Mouse (Mus musculus): ENCODE measurements at regions not wholly inside any gene's neighbourhood (a gene's known extent, or its start where the extent isn't known, plus 50 kb on each side); places are given as distances from the start of the nearest gene placed in this dataset.

GRCm38 (mm10) chr10:108072211-108072610 is 89.8 kb upstream of the Ppp1r12a start:
- in situ Hi-C loops (cut with MboI; ENCODE audit: low pct_unique_long_range_greater_than_20kb): no loop called here
- ATAC-seq (no peak), DNase-seq (ENCODE audit: low read depth, low spot score) (no peak)
- H3K27me3 ChIP-seq: no peaks in the 10 kb centered on the region
- TF ChIP-seq CTCF (IDR thresholded peaks at IDR 0.05): no peak
- ChIA-PET POLR2A (no interaction called here), CTCF (interaction anchor here (1.1 kb wide), 1 partner anchor 9 kb away, joined by 3 read pairs; no protein-coding TSS in a partner anchor)

- DNase-seq (ENCODE audit: low read depth, low spot score) (no peak), ATAC-seq (no peak)
- CTCF ChIA-PET: no interaction called here
- H3K27me3 ChIP-seq: no peaks in the 10 kb centered on the region
- POLR2A ChIA-PET: no interaction called here
- TF ChIP-seq CTCF (IDR thresholded peaks at IDR 0.05): no peak
- in situ Hi-C loops (cut with MboI; ENCODE audit: low pct_unique_long_range_greater_than_20kb): no loop called here
Observed at GRCm38 (mm10) chr10:108071424-108071823, 90.6 kb upstream of the Ppp1r12a start.

GRCm38 (mm10) chr10:108067723-108068122 is 94.3 kb upstream of the Ppp1r12a start:
- no peaks in the 10 kb centered on the region for H3K27me3 ChIP-seq
- TF ChIP-seq CTCF (IDR thresholded peaks at IDR 0.05): no peak
- in situ Hi-C loops (cut with MboI; ENCODE audit: low pct_unique_long_range_greater_than_20kb): no loop called here
- ATAC-seq: no peak
- ChIA-PET CTCF (interaction anchor here (1.1 to 1.4 kb wide), 2 partner anchors 10 to 135 kb away, joined by 3 to 5 read pairs; no protein-coding TSS in a partner anchor), POLR2A (no interaction called here)
- peak; percentile 62 for DNase-seq (ENCODE audit: low read depth, low spot score)

- ChIA-PET POLR2A (no interaction called here), CTCF (no interaction called here)
- no peaks in the 10 kb centered on the region for H3K27me3 ChIP-seq
- peak; percentile 95 for ATAC-seq
- DNase-seq (ENCODE audit: low read depth, low spot score): peak; percentile 73
- in situ Hi-C loops (cut with MboI; ENCODE audit: low pct_unique_long_range_greater_than_20kb): no loop called here
- no peak for TF ChIP-seq CTCF (IDR thresholded peaks at IDR 0.05)
Observed at GRCm38 (mm10) chr10:108066241-108066640, 95.8 kb upstream of the Ppp1r12a start.

- no peak for TF ChIP-seq CTCF (IDR thresholded peaks at IDR 0.05)
- no peaks in the 10 kb centered on the region for H3K27me3 ChIP-seq
- CTCF ChIA-PET: no interaction called here
- in situ Hi-C loops (cut with MboI; ENCODE audit: low pct_unique_long_range_greater_than_20kb): no loop called here
- DNase-seq (ENCODE audit: low read depth, low spot score) (no peak), ATAC-seq (no peak)
- POLR2A ChIA-PET: interaction anchor here (0.7 kb wide), 1 partner anchor 407 kb away, joined by 4 read pairs; no protein-coding TSS in a partner anchor
Observed at GRCm38 (mm10) chr10:108061813-108062435, 100.1 kb upstream of the Ppp1r12a start.

- POLR2A ChIA-PET: no interaction called here
- H3K27me3 ChIP-seq: no peaks in the 10 kb centered on the region
- DNase-seq (ENCODE audit: low read depth, low spot score) (no peak), ATAC-seq (no peak)
- no peak for TF ChIP-seq CTCF (IDR thresholded peaks at IDR 0.05)
- in situ Hi-C loops (cut with MboI; ENCODE audit: low pct_unique_long_range_greater_than_20kb): no loop called here
- CTCF ChIA-PET: no interaction called here
Observed at GRCm38 (mm10) chr10:108060554-108060953, 101.4 kb upstream of the Ppp1r12a start.

GRCm38 (mm10) chr10:108051637-108052036 is 110.4 kb upstream of the Ppp1r12a start:
- no peak for TF ChIP-seq CTCF (IDR thresholded peaks at IDR 0.05)
- no peak for DNase-seq (ENCODE audit: low read depth, low spot score)
- ChIA-PET POLR2A (no interaction called here), CTCF (no interaction called here)
- no peaks in the 10 kb centered on the region for H3K27me3 ChIP-seq
- in situ Hi-C loops (cut with MboI; ENCODE audit: low pct_unique_long_range_greater_than_20kb): no loop called here
- no peak for ATAC-seq

- ATAC-seq (no peak), DNase-seq (ENCODE audit: low read depth, low spot score) (no peak)
- no peaks in the 10 kb centered on the region for H3K27me3 ChIP-seq
- ChIA-PET POLR2A (no interaction called here), CTCF (no interaction called here)
- in situ Hi-C loops (cut with MboI; ENCODE audit: low pct_unique_long_range_greater_than_20kb): no loop called here
- no peak for TF ChIP-seq CTCF (IDR thresholded peaks at IDR 0.05)
Observed at GRCm38 (mm10) chr10:108048426-108048825, 113.6 kb upstream of the Ppp1r12a start.

GRCm38 (mm10) chr10:108043519-108043918 is 118.5 kb upstream of the Ppp1r12a start:
- in situ Hi-C loops (cut with MboI; ENCODE audit: low pct_unique_long_range_greater_than_20kb): no loop called here
- ChIA-PET CTCF (no interaction called here), POLR2A (interaction anchor here (0.7 kb wide), 1 partner anchor 393 kb away, joined by 4 read pairs; no protein-coding TSS in a partner anchor)
- ATAC-seq: no peak
- TF ChIP-seq CTCF (IDR thresholded peaks at IDR 0.05): no peak
- DNase-seq (ENCODE audit: low read depth, low spot score): no peak
- no peaks in the 10 kb centered on the region for H3K27me3 ChIP-seq

- in situ Hi-C loops (cut with MboI; ENCODE audit: low pct_unique_long_range_greater_than_20kb): no loop called here
- ChIA-PET CTCF (no interaction called here), POLR2A (no interaction called here)
- ATAC-seq (no peak), DNase-seq (ENCODE audit: low read depth, low spot score) (no peak)
- no peak for TF ChIP-seq CTCF (IDR thresholded peaks at IDR 0.05)
- H3K27me3 ChIP-seq: no peaks in the 10 kb centered on the region
Observed at GRCm38 (mm10) chr10:108040027-108040426, 122.0 kb upstream of the Ppp1r12a start.

GRCm38 (mm10) chr10:108036486-108037109 is 124.7 kb upstream of the Otogl start:
- TF ChIP-seq CTCF (IDR thresholded peaks at IDR 0.05): no peak
- in situ Hi-C loops (cut with MboI; ENCODE audit: low pct_unique_long_range_greater_than_20kb): no loop called here
- no peaks in the 10 kb centered on the region for H3K27me3 ChIP-seq
- ChIA-PET POLR2A (interaction anchor here (0.6 kb wide), 1 partner anchor 141 kb away, joined by 3 read pairs; no protein-coding TSS in a partner anchor), CTCF (interaction anchor here (1.4 kb wide), 1 partner anchor 9 kb away, joined by 5 read pairs; no protein-coding TSS in a partner anchor)
- ATAC-seq: no peak
- DNase-seq (ENCODE audit: low read depth, low spot score): no peak
